Mouse (Mus musculus) megakaryocyte, embryonic 14.5 days (primary cell): ENCODE data around the gene Mn1. TPM values are rescaled to one million over a fixed set of nuclear protein-coding genes. Genes with fewer than 3 reads are reported as not detected.

Experiments used
- H3K27me3 ChIP-seq: replicated peaks from 2 replicates; pipeline ENCODE3; 2012; ENCODE audit warnings: inconsistent platforms
- H3K36me3 ChIP-seq: replicated peaks from 2 replicates; pipeline ENCODE3; 2012; ENCODE audit warnings: low read length, inconsistent platforms, mixed read lengths
- H3K4me1 ChIP-seq: 2 replicates; pipeline ENCODE4 v1.6.1; 2012; ENCODE audit warnings: inconsistent platforms
- H3K4me3 ChIP-seq: replicated peaks from 2 replicates; pipeline ENCODE3; 2012; ENCODE audit warnings: moderate library complexity, mild to moderate bottlenecking, inconsistent platforms
- H3K9me3 ChIP-seq: 2 replicates; pipeline ENCODE4 v1.6.1; 2012; ENCODE audit warnings: inconsistent platforms
- FLI1 ChIP-seq: IDR thresholded peaks from 2 replicates; pipeline ENCODE4 v1.6.1; 2012; ENCODE audit warnings: low read length, inconsistent platforms, mixed read lengths
- GATA1 ChIP-seq: IDR thresholded peaks from 3 replicates; pipeline ENCODE4 v1.6.1; 2012; ENCODE audit warnings: mixed read lengths, low read length, inconsistent platforms, borderline replicate concordance
- polyA plus RNA-seq: library from polyadenylated mRNA; stranded (reverse); fragments of >175 nt; gene quantifications from 2 replicates; pipeline ENCODE4 v1.2.3, GENCODE M21; 2012; ENCODE audit warnings: low replicate concordance; ENCODE audit not compliant: insufficient read depth

The Mn1 gene
- polyA plus RNA-seq, 1 experiment, result 0.04 TPM

GRCm38 (mm10) chr5:111419121-111419881 is 2.1 kb downstream of the Mn1 start:
- Histone ChIP-seq H3K36me3 (no peaks in the 10 kb centered on the region), H3K27me3 (peaks cover 92% of the 10 kb centered on the region), H3K4me3 (no peak overlapping the region), H3K9me3 (peaks cover 31% of the 10 kb centered on the region), H3K4me1 (peaks cover 19% of the 10 kb centered on the region)
- no peak for TF ChIP-seq GATA1
- no peak for TF ChIP-seq FLI1

GRCm38 (mm10) chr5:111420011-111420691 is 3.0 kb downstream of the Mn1 start:
- no peak overlapping the region for H3K4me3 ChIP-seq
- TF ChIP-seq FLI1, result no peak
- no peak for TF ChIP-seq GATA1

GRCm38 (mm10) chr5:111420896-111421295 is 3.7 kb downstream of the Mn1 start:
- no peak for TF ChIP-seq GATA1
- no peak for TF ChIP-seq FLI1
- H3K9me3 ChIP-seq, result peaks cover 31% of the 10 kb centered on the region
- peaks cover 17% of the 10 kb centered on the region for H3K4me1 ChIP-seq
- no peak overlapping the region for H3K4me3 ChIP-seq
- H3K27me3 ChIP-seq, result peaks cover 87% of the 10 kb centered on the region
- H3K36me3 ChIP-seq, result no peaks in the 10 kb centered on the region

More at GRCm38 (mm10) chr5:111420011-111420691, 3.0 kb downstream of the Mn1 start:
- H3K36me3 ChIP-seq, result no peaks in the 10 kb centered on the region
- peaks cover 92% of the 10 kb centered on the region for H3K27me3 ChIP-seq
- H3K4me1 ChIP-seq, result peaks cover 17% of the 10 kb centered on the region
- H3K9me3 ChIP-seq, result peaks cover 31% of the 10 kb centered on the region

GRCm38 (mm10) chr5:111421424-111421823 is 4.3 kb downstream of the Mn1 start:
- TF ChIP-seq FLI1 (no peak), GATA1 (no peak)
- peaks cover 31% of the 10 kb centered on the region for H3K9me3 ChIP-seq
- H3K27me3 ChIP-seq, result peaks cover 87% of the 10 kb centered on the region
- H3K4me1 ChIP-seq, result peaks cover 16% of the 10 kb centered on the region
- no peaks in the 10 kb centered on the region for H3K36me3 ChIP-seq
- no peak overlapping the region for H3K4me3 ChIP-seq

- TF ChIP-seq FLI1 (no peak), GATA1 (no peak)
- Histone ChIP-seq H3K4me1 (peaks cover 7% of the 10 kb centered on the region), H3K9me3 (peaks cover 31% of the 10 kb centered on the region), H3K4me3 (no peak overlapping the region), H3K27me3 (peaks cover 86% of the 10 kb centered on the region), H3K36me3 (no peaks in the 10 kb centered on the region)
Observed at GRCm38 (mm10) chr5:111422058-111422800, 5.1 kb downstream of the Mn1 start.

- Histone ChIP-seq H3K9me3 (peaks cover 31% of the 10 kb centered on the region), H3K27me3 (peaks cover 85% of the 10 kb centered on the region), H3K4me1 (no peaks in the 10 kb centered on the region; the same call in 1 of the 2 replicates), H3K4me3 (no peak overlapping the region), H3K36me3 (no peaks in the 10 kb centered on the region)
- TF ChIP-seq GATA1 (no peak), FLI1 (no peak)
Observed at GRCm38 (mm10) chr5:111423011-111423410, 5.8 kb downstream of the Mn1 start.

GRCm38 (mm10) chr5:111423616-111424015 is 6.5 kb downstream of the Mn1 start:
- Histone ChIP-seq H3K4me1 (no peaks in the 10 kb centered on the region), H3K4me3 (no peak overlapping the region), H3K36me3 (no peaks in the 10 kb centered on the region), H3K27me3 (peaks cover 85% of the 10 kb centered on the region), H3K9me3 (peaks cover 25% of the 10 kb centered on the region)
- TF ChIP-seq FLI1, result no peak
- TF ChIP-seq GATA1, result no peak

GRCm38 (mm10) chr5:111425813-111426212 is 8.7 kb downstream of the Mn1 start:
- no peaks in the 10 kb centered on the region for H3K36me3 ChIP-seq
- peaks cover 4% of the 10 kb centered on the region; the same call in 1 of the 2 replicates for H3K9me3 ChIP-seq
- no peaks in the 10 kb centered on the region for H3K4me1 ChIP-seq
- no peak for TF ChIP-seq GATA1
- TF ChIP-seq FLI1, result no peak
- H3K4me3 ChIP-seq, result no peak overlapping the region
- peaks cover 79% of the 10 kb centered on the region for H3K27me3 ChIP-seq

- 0 out of 2 replicates have a peak, but pooled peaks cover under 1% of the 10 kb centered on the region for H3K9me3 ChIP-seq
- H3K27me3 ChIP-seq, result peaks cover 79% of the 10 kb centered on the region
- TF ChIP-seq FLI1, result no peak
- no peaks in the 10 kb centered on the region for H3K36me3 ChIP-seq
- H3K4me1 ChIP-seq, result no peaks in the 10 kb centered on the region
- no peak overlapping the region for H3K4me3 ChIP-seq
Observed at GRCm38 (mm10) chr5:111426249-111426648, 9.1 kb downstream of the Mn1 start.
